Mouse (Mus musculus) adipocyte (in vitro differentiated cells): ENCODE data around the gene Ccdc155.
"Not testable (repeated sequence)": the region's sequence is repeated elsewhere in the genome, so short reads cannot be mapped to it uniquely, and the experiment has no call there.

Experiments
- DNase-seq: peaks from one replicate; pipeline ENCODE4 v3.0.0-alpha.2; 2016; ENCODE audit warnings: low spot score

Gene Ccdc155

GRCm38 (mm10) chr7:45163735-45164490, 40.8 kb downstream of the Ccdc155 start, which contains the start of gene Slc17a7:
Gene Slc17a7 (plus strand): TSS chr7:45163949.
- no peak for DNase-seq

- no peak for DNase-seq
These were observed 41.6 kb downstream of the Ccdc155 start for GRCm38 (mm10) chr7:45162996-45163615.

GRCm38 (mm10) chr7:45162551-45162950, 42.1 kb downstream of the Ccdc155 start:
- DNase-seq = no peak

GRCm38 (mm10) chr7:45161612-45162473, 42.8 kb downstream of the Ccdc155 start:
- peak; percentile 75 for DNase-seq

- no peak for DNase-seq
These were observed 43.8 kb downstream of the Ccdc155 start for GRCm38 (mm10) chr7:45160866-45161265.

GRCm38 (mm10) chr7:45160316-45160800, 44.3 kb downstream of the Ccdc155 start:
- DNase-seq = no peak

GRCm38 (mm10) chr7:45158991-45159390, 45.7 kb downstream of the Ccdc155 start:
- DNase-seq = no peak

- DNase-seq = no peak
These were observed 47.2 kb downstream of the Ccdc155 start for GRCm38 (mm10) chr7:45157459-45157858.

- no peak for DNase-seq
These were observed 48.5 kb downstream of the Ccdc155 start for GRCm38 (mm10) chr7:45156206-45156605.

- DNase-seq = no peak
These were observed 49.1 kb downstream of the Ccdc155 start for GRCm38 (mm10) chr7:45155590-45155989.

- DNase-seq = peak; percentile 62
These were observed 49.6 kb downstream of the Ccdc155 start for GRCm38 (mm10) chr7:45154993-45155514.

- DNase-seq = peak; percentile 93
These were observed 50.3 kb downstream of the Ccdc155 start, which contains the start of the genes Pih1d1 and Aldh16a1 for GRCm38 (mm10) chr7:45154096-45154992. Gene Pih1d1 (plus strand): TSS chr7:45154303. Gene Aldh16a1 (minus strand): TSS chr7:45154584.

- peak; percentile 8 for DNase-seq
These were observed 51.1 kb downstream of the Ccdc155 start for GRCm38 (mm10) chr7:45153586-45153985.

GRCm38 (mm10) chr7:45153052-45153451, 51.6 kb downstream of the Ccdc155 start:
- DNase-seq = not testable (repeated sequence)

GRCm38 (mm10) chr7:45151303-45151702, 53.4 kb downstream of the Ccdc155 start:
- peak; percentile 56 for DNase-seq

- DNase-seq = no peak
These were observed 54.4 kb downstream of the Ccdc155 start for GRCm38 (mm10) chr7:45150321-45150720.

GRCm38 (mm10) chr7:45149545-45149944, 55.1 kb downstream of the Ccdc155 start:
- DNase-seq = no peak

- DNase-seq = no peak
These were observed 56.1 kb downstream of the Ccdc155 start for GRCm38 (mm10) chr7:45148534-45149098.

GRCm38 (mm10) chr7:45147899-45148298, 56.8 kb downstream of the Ccdc155 start:
- DNase-seq = no peak

GRCm38 (mm10) chr7:45147267-45147666, 57.4 kb downstream of the Ccdc155 start:
- DNase-seq = no peak
